Mouse (Mus musculus) cerebellum, adult 2 months (tissue): Measurements from ENCODE around the gene Mageh1.

Source experiments
- CTCF ChIP-seq: fragments of 200-500 bp; IDR thresholded peaks from 2 replicates; pipeline ENCODE4 v1.5.1; 2011; ENCODE audit warnings: low read depth, mild to moderate bottlenecking, control low read depth, low read length, moderate library complexity, borderline replicate concordance; ENCODE audit not compliant: insufficient read depth
- POLR2A ChIP-seq: fragments of 200-500 bp; IDR thresholded peaks from 2 replicates; pipeline ENCODE4 v1.6.1; 2011; ENCODE audit warnings: low read length, control low read depth, borderline replicate concordance; ENCODE audit not compliant: insufficient read depth

DNA sequence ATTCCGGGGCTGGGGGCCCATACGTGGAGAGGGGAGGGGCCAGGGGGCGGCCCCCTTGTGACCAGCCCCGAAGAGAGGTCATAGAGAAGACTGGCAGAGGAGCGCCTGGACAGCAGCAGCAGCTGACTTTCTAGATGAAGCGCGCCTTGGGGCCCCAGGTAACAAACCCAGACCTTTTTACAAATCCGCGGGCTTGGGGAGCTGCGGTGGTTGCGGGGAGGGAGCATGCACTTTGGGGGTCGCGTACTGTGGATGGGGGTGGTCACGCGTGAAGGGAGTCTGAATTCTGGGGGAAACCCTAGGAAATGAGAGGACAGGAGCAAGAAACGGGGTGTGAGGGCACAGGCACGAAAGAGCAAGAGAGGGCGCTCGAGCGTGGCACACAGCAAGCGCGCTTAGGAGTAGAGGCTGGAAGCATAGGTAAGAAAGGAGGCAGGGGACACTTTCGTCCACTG lies 31.0 kb downstream of the Mageh1 start, which contains the start of gene Usp51:
- TF ChIP-seq CTCF (peak; percentile 44), POLR2A (0 out of 2 replicates have a peak, but pooled peaks have one; percentile 17)
